Mouse (Mus musculus) testis, postnatal 14 days (tissue): Measurements from ENCODE around the gene Gm20662.

Experiments used
- DNase-seq: peaks from one replicate; pipeline ENCODE4 v3.0.0; 2021; ENCODE audit warnings: low spot score

The Gm20662 gene

DNA sequence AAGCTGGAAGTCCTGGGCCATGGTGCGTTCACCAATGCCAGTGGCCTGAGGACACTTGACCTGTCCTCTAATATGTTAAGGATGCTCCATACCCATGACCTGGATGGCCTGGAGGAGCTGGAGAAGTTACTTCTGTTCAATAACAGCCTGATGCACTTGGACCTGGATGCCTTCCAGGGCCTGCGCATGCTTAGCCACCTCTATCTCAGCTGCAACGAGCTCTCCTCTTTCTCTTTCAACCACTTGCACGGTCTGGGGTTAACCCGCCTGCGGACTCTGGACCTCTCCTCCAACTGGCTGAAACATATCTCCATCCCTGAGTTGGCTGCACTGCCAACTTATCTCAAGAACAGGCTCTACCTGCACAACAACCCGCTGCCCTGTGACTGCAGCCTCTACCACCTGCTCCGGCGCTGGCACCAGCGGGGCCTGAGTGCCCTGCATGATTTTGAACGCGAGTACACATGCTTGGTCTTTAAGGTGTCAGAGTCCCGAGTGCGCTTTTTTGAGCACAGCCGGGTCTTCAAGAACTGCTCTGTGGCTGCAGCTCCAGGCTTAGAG lies 57.6 kb downstream of the Gm20662 start:
- DNase-seq: peak; percentile 11

GRCm38 (mm10) chr9:108054331-108055040 lies 58.3 kb downstream of the Gm20662 start:
- peak; percentile 6 for DNase-seq

GRCm38 (mm10) chr9:108055061-108055460 lies 58.9 kb downstream of the Gm20662 start:
- DNase-seq: peak; percentile 3

GRCm38 (mm10) chr9:108055661-108056237 lies 59.6 kb downstream of the Gm20662 start:
- DNase-seq: no peak

GRCm38 (mm10) chr9:108056361-108057261 lies 60.5 kb downstream of the Gm20662 start:
- DNase-seq: no peak

DNA sequence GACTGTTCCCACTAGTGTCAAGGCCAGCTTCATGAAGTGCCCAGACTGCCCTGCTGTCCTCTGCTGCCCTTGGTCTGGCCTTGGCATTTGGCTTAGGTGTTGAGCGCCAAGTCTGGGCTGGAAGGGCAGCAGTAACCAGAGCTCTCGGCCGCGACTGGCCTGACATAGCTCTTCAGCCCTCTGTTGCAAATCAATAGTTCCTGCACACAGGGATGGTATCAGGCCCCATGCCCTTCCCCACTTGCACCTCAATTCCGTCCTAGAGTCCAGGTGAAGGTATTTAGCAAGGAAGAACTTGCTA lies 61.1 kb downstream of the Gm20662 start:
- no peak for DNase-seq

GRCm38 (mm10) chr9:108058291-108058690 lies 62.1 kb downstream of the Gm20662 start:
- no peak for DNase-seq

- DNase-seq: no peak
Observed at GRCm38 (mm10) chr9:108062142-108062541, 66.0 kb downstream of the Gm20662 start.

DNA sequence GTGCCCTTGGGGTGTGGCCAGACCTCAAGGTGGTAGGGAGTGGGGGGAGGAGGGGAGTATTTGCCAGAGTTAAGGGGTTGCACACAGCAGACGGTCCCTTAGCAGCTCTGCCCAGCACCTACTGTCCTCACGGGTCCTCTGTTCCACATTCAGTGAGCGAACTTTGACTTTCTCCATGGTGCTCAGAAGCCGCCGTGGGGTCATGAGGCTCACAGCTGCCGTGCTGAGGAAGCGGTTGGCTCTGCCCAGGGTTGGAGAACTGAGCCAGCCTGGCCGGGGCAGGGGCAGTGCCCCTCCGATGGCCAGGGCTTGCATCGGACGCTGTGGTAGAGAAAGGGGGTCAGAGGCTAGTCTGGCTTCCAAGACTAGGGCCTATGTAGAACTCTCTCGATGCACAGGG lies 67.2 kb downstream of the Gm20662 start:
- DNase-seq: no peak

DNA sequence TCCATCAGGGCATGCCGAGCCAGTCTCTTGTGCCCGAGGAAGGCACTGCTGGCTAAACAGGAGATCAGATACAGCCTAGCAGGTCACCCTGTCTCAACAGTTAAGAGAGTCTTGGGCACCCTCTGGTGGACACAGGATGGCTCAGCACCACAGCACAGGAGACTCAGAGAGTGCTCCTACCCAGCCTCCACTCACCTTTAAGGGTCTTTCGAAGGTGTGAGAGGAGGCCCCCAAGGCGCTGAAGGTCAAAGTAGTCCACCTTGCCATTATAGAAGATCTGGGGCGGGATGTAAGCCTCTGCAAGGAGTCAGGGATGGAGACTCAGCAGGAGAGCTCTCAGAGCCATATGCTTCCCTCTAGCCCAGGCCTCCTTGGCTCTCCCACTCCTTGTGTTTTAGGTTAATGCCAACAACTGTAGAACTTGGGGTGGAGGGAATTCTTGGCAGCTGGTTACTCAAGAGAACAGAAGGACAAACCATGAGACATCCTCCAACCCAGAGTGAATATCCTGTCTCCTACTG lies 69.4 kb downstream of the Gm20662 start:
- DNase-seq: no peak

GRCm38 (mm10) chr9:108067199-108067598 lies 71.0 kb downstream of the Gm20662 start:
- DNase-seq: no peak

DNA sequence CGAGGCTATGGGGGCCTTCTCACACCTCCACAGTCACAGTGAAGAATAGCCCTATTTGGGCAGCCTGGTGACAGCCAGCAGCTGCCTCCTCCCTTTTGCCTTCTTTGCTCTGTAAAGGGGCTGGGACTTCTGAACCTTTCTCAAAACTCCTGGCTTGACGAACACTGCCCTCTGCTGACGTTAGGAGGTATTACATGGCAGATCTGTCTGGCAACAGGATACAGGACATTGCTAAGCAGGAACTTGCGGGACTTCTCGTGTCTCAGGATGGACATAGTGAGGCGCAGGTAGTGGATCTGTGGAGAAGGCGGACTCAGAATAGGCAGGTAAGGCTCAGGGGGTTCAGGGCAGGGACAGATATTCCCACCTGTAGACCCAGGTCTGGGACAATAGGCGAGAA lies 71.8 kb downstream of the Gm20662 start:
- peak; percentile 67 for DNase-seq

GRCm38 (mm10) chr9:108069007-108069406 lies 72.9 kb downstream of the Gm20662 start:
- no peak for DNase-seq

DNA sequence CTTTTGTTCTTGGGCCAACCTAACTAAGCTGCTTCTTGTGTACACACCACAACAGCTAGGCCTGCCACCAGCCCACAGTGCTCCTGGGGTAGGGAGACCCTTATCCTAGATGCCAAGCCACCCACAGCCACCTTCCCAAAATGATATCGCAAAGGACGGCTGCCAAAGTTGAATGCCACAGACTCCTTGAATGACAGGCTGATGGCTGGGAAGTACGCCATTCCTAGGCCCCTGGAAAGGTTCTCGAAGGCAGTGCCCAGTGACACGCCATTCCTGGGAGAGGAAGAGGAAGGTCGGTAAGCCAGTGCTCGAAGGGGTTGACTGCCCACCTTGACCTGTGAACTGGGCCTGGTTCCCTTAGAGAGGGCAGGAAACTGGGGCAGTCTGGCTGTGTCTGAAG lies 73.4 kb downstream of the Gm20662 start:
- no peak for DNase-seq

GRCm38 (mm10) chr9:108071801-108072200 lies 75.7 kb downstream of the Gm20662 start:
- no peak for DNase-seq

DNA sequence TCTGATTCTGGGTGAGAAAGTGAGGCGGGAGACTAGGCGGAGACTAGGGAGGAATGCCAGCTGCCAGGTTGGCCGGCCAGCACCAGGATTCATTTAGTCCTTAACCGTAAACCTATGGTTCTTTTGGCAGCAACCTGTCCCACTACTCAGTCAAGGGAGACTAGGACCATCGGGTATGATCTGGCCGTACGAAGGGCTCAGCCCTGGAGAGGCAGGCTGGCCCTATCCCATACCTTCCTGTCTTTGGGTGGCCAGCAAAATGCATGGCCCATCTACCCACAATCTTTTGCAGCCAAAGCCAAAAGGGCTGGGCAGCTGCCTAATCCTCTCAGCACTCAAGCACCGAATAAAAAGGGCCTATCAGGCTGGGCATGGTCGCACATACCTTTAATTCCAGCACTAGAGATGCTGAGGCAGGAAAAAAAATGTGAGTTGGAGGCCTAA lies 76.4 kb downstream of the Gm20662 start:
- no peak for DNase-seq

DNA sequence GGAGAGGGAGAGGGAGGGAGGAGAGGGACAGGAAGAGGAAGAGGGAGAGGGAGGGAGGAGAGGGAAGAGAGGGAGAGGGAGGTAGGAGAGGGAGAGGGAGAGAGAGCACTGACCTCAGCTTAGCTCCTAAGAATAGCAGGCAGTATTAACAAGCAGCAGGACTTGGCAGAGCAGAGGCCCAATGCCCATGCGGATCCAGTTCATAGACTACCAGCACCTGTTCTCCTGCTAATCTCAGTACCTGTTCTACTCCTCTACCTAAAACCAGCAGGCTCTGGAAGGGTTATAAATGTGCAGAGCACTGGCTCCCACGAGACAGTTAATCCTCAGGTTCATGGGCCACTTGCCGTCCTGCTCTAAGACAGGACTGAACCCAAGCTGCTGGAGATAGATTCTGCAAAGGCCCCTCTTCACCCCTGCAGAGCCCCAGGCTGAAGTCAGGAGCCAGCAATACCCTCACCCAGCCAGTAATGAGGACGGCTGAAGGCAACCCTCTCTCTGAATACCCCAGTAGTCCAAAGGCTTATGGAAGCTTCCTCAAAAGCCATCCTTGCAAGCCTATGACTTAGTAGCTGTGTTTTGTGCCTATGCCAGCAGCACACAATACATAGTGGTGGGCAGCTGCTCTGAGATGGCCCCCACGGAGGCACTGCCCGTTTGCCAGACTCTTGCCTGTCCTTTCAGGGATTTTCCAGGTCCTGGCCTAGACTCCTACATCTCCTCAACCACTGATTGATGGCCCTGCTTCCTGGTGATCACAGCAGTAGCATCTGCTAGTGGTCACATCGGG lies 77.2 kb downstream of the Gm20662 start:
- no peak for DNase-seq

- no peak for DNase-seq
Observed at GRCm38 (mm10) chr9:108080168-108080567, 84.0 kb downstream of the Gm20662 start, which contains the start of gene Mst1. Gene Mst1, plus strand, starts transcription at chr9:108080436.

GRCm38 (mm10) chr9:108082549-108082948 lies 86.4 kb downstream of the Gm20662 start:
- DNase-seq: no peak

- DNase-seq: no peak
Observed at GRCm38 (mm10) chr9:108082988-108083431, 86.9 kb downstream of the Gm20662 start, which contains the start of gene Rnf123. Gene Rnf123, minus strand, starts transcription at chr9:108083346.

GRCm38 (mm10) chr9:108083561-108083960 lies 87.4 kb downstream of the Gm20662 start:
- DNase-seq: no peak
